Mouse (Mus musculus) NIH3T3 (cell line): ENCODE measurements at regions not wholly inside any gene's neighbourhood (a gene's known extent, or its start where the extent isn't known, plus 50 kb on each side); places are given as distances from the start of the nearest gene placed in this dataset.
A peak's percentile ranks its signal among the peaks of the same experiment; 100 is the strongest.

ENCODE experiments used
- DNase-seq: peaks from one replicate; pipeline ENCODE4 v3.0.0-alpha.2; 2012; ENCODE audit warnings: low read depth

- peak; percentile 2 for DNase-seq
Measured at GRCm38 (mm10) chr9:68072624-68073023, 232.4 kb downstream of the Vps13c start.

- DNase-seq, result no peak
Measured at GRCm38 (mm10) chr9:68077329-68077728, 237.1 kb downstream of the Vps13c start.

- DNase-seq, result no peak
Measured at GRCm38 (mm10) chr9:68083341-68083740, 243.1 kb downstream of the Vps13c start.

GRCm38 (mm10) chr9:68084966-68085365 is 244.8 kb downstream of the Vps13c start:
- DNase-seq, result no peak

- no peak for DNase-seq
Measured at GRCm38 (mm10) chr9:68094561-68094960, 254.4 kb downstream of the Vps13c start.

GRCm38 (mm10) chr9:68109841-68110240 is 269.6 kb downstream of the Vps13c start:
- DNase-seq, result no peak

- no peak for DNase-seq
Measured at GRCm38 (mm10) chr9:68115151-68115690, 275.0 kb downstream of the Vps13c start.

- no peak for DNase-seq
Measured at GRCm38 (mm10) chr9:68116221-68116741, 276.1 kb downstream of the Vps13c start.

- no peak for DNase-seq
Measured at GRCm38 (mm10) chr9:68118266-68118665, 278.1 kb downstream of the Vps13c start.

- DNase-seq, result no peak
Measured at GRCm38 (mm10) chr9:68122266-68122665, 282.1 kb downstream of the Vps13c start.

GRCm38 (mm10) chr9:68131263-68131662 is 291.1 kb downstream of the Vps13c start:
- DNase-seq, result no peak

- no peak for DNase-seq
Measured at GRCm38 (mm10) chr9:68135446-68136050, 295.4 kb downstream of the Vps13c start.

- DNase-seq, result no peak
Measured at GRCm38 (mm10) chr9:68162813-68163570, 322.8 kb downstream of the Vps13c start.

- DNase-seq, result no peak
Measured at GRCm38 (mm10) chr9:68166556-68166955, 326.4 kb downstream of the Vps13c start.

- no peak for DNase-seq
Measured at GRCm38 (mm10) chr9:68188921-68189320, 348.7 kb downstream of the Vps13c start.

- no peak for DNase-seq
Measured at GRCm38 (mm10) chr9:68199831-68200230, 359.6 kb downstream of the Vps13c start.

- no peak for DNase-seq
Measured at GRCm38 (mm10) chr9:68201031-68201430, 360.8 kb downstream of the Vps13c start.

- no peak for DNase-seq
Measured at GRCm38 (mm10) chr9:68225694-68226093, 385.5 kb downstream of the Vps13c start.

- no peak for DNase-seq
Measured at GRCm38 (mm10) chr9:68231131-68231530, 390.9 kb downstream of the Vps13c start.

- no peak for DNase-seq
Measured at GRCm38 (mm10) chr9:68234979-68235649, 394.9 kb downstream of the Vps13c start.

GRCm38 (mm10) chr9:68239121-68239520 is 398.9 kb downstream of the Vps13c start:
- no peak for DNase-seq

GRCm38 (mm10) chr9:68239551-68239950 is 399.4 kb downstream of the Vps13c start:
- no peak for DNase-seq

- DNase-seq, result no peak
Measured at GRCm38 (mm10) chr9:68250011-68250410, 403.6 kb upstream of the Rora start.
